Comparison of ENCODE assay signal across 8 mouse cellular contexts in the genomic region with DNA sequence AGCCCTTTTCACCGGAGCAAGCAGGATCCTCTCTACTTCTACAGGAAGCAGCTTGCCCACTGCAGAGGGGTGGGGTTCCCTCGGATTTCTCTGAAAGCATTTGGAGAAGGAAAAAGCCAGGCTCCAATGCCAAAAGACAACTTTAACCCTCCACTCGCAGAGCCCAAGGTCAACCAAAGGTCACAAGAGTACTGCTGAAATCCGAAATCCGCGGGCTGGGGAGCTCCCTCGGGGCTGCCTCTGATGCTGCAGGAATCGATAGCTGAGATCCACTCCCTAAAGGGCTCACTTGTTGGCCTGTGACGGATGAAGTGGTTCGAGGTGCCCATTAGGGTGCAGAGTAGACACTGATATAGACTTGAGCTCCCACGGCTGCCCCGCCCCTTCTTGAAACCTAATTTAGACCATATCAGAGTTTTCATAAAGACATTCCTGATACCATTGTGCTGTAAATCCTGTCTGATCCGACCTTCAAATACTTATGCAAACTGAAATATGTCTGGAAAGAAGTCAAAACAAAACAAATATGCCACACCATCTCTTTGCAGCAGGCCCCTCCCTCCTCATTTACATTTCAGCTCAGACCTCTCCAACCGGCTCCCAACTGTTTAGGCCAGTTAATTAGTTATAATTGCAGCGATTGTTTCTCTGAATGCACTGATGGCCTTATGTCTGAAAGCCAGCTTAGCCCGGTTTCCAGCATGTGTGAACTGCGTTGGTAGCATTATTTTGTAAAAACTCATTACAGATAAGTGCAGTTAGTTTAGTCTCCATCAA.
A peak's percentile ranks its signal among the peaks of the same experiment; 100 is the strongest.
DNase-seq lines count a peak whose midpoint lies in the region; ATAC-seq and TF ChIP-seq lines count a peak whose summit lies in the region.

No protein-coding gene starts in this region.

- TF ChIP-seq EP300 in liver, postnatal 0 days (IDR thresholded peaks at IDR 0.05; ENCODE audit: low read depth): no peak

- H3K4me3 ChIP-seq in lung, embryonic 15.5 days: no peak overlapping the region
- no peak overlapping the region for H3K4me3 ChIP-seq in bone marrow macrophage, adult 2 months (ENCODE audit: insufficient read depth, low read length)
- peak overlapping the region; percentile 3; the same call in 1 of the 2 replicates for H3K4me3 ChIP-seq in heart, embryonic 13.5 days
- H3K4me3 ChIP-seq in liver, postnatal 0 days (ENCODE audit: low read depth, low read length): no peak overlapping the region

- 23% methylated on average over 17 of the region's 17 CpGs for WGBS in lung, embryonic 15.5 days
- WGBS in heart, embryonic 13.5 days: 31% methylated on average over 17 of the region's 17 CpGs
- 36% methylated on average over 17 of the region's 17 CpGs for WGBS in liver, postnatal 0 days (ENCODE audit: insufficient replicate concordance)

- H3K4me2 ChIP-seq in lung, embryonic 15.5 days: peak overlapping the region; percentile 41
- H3K4me2 ChIP-seq in heart, embryonic 13.5 days: peak overlapping the region; percentile 50
- H3K4me2 ChIP-seq in liver, postnatal 0 days (ENCODE audit: low read depth, low read length): peak overlapping the region; percentile 23; the same call in 1 of the 2 replicates

- no peaks in the 10 kb centered on the region for H3K36me3 ChIP-seq in lung, embryonic 15.5 days
- no peaks in the 10 kb centered on the region for H3K36me3 ChIP-seq in heart, embryonic 13.5 days
- H3K36me3 ChIP-seq in liver, postnatal 0 days (replicated peaks; ENCODE audit: insufficient read depth, low read length): no peaks in the 10 kb centered on the region

- no peaks in the 10 kb centered on the region for H3K27me3 ChIP-seq in lung, embryonic 15.5 days
- H3K27me3 ChIP-seq in heart, embryonic 13.5 days (replicated peaks): 0 out of 2 replicates have a peak, but pooled peaks cover 3% of the 10 kb centered on the region
- H3K27me3 ChIP-seq in liver, postnatal 0 days (ENCODE audit: insufficient read depth, low read length): no peaks in the 10 kb centered on the region

- H3K27ac ChIP-seq in lung, embryonic 15.5 days: peak overlapping the region; percentile 54
- 0 out of 2 replicates have a peak overlapping the region, but pooled peaks have one; percentile 8 for H3K27ac ChIP-seq in bone marrow macrophage, adult 2 months (ENCODE audit: insufficient read depth, low read depth, low read length)
- H3K27ac ChIP-seq in heart, embryonic 13.5 days (replicated peaks): peak overlapping the region; percentile 10
- H3K27ac ChIP-seq in liver, postnatal 0 days (ENCODE audit: low read depth): peak overlapping the region; percentile 7; the same call in 1 of the 2 replicates

- H3K9ac ChIP-seq in lung, embryonic 15.5 days: peak overlapping the region; percentile 14; the same call in 1 of the 2 replicates
- peak overlapping the region; percentile 61 for H3K9ac ChIP-seq in heart, embryonic 13.5 days
- no peak overlapping the region for H3K9ac ChIP-seq in liver, postnatal 0 days (replicated peaks)

- TF ChIP-seq CTCF in bone marrow macrophage, adult 2 months (IDR thresholded peaks at IDR 0.05; ENCODE audit: low read depth, low read length): no peak
- TF ChIP-seq CTCF in liver, postnatal 0 days (IDR thresholded peaks at IDR 0.05; ENCODE audit: low read depth): no peak

- peak; percentile 43; the same call in 1 of the 2 replicates for ATAC-seq in lung, embryonic 15.5 days (ENCODE audit: borderline replicate concordance, extremely low read depth, low FRiP score, low TSS enrichment)
- no peak for ATAC-seq in heart, embryonic 13.5 days (ENCODE audit: extremely low read depth, insufficient number of reproducible peaks, low FRiP score, low TSS enrichment)
- no peak for ATAC-seq in liver, postnatal 0 days

- DNase-seq in lung, postnatal 25 days (ENCODE audit: low spot score): no peak
- DNase-seq in liver, postnatal 0 days: no peak
- DNase-seq in yolk sac, embryonic 10.5 days (ENCODE audit: low spot score): no peak
- no peak for DNase-seq in ovary, postnatal 36 days (ENCODE audit: low spot score)
- no peak for DNase-seq in urinary bladder, postnatal 25 days (ENCODE audit: low spot score)

- H3K9me3 ChIP-seq in lung, embryonic 15.5 days: no peaks in the 10 kb centered on the region
- H3K9me3 ChIP-seq in heart, embryonic 13.5 days: no peaks in the 10 kb centered on the region
- H3K9me3 ChIP-seq in liver, postnatal 0 days (ENCODE audit: low read length): no peaks in the 10 kb centered on the region

- no peak for TF ChIP-seq POLR2A in bone marrow macrophage, adult 2 months (IDR thresholded peaks at IDR 0.05; ENCODE audit: borderline replicate concordance, low read depth, low read length)

- peaks cover 45% of the 10 kb centered on the region for H3K4me1 ChIP-seq in lung, embryonic 15.5 days
- peaks cover 14% of the 10 kb centered on the region for H3K4me1 ChIP-seq in bone marrow macrophage, adult 2 months (ENCODE audit: control insufficient read depth, insufficient read depth, low read length)
- H3K4me1 ChIP-seq in heart, embryonic 13.5 days: peaks cover 43% of the 10 kb centered on the region
- peaks cover 28% of the 10 kb centered on the region for H3K4me1 ChIP-seq in liver, postnatal 0 days (ENCODE audit: insufficient read depth)
